Mouse (Mus musculus): ENCODE results near the gene Pklr. TPM values are rescaled to one million over a fixed set of nuclear protein-coding genes. Genes with fewer than 3 reads are reported as not detected.
A peak's percentile ranks its signal among the peaks of the same experiment; 100 is the strongest.

Gene Pklr
- polyA plus RNA-seq, 1 experiment: 0.07 TPM

DNA sequence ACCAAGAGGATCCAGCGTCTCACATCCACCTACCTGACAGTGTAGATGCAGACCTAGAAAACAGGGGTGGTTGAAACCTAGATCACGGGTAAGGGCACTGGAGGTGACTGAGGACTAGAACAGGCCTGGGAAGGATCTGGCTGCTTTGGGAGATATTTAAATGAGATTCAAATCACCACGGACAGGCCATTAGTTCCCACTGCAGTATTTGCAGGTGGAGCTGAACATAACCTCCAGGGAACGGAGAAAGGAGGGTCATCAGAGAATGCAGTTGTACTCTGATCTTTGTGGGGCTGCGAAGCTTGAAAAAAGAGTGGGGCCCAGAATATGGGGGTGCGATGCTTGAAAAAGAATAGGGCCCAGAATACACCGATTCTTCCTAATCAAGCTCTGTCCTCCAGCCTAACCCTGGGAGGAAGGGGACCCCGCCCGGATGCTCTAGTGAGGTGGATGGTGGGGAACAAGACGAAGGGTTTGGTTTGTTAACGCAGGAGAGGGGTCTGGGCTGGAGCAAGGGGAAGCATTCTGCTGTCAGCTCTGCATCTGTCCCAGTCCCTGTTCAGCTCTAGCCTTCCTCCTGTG, 43.3 kb upstream of the Pklr start:
- DNase-seq: no peak
- H3K4me3 ChIP-seq (replicated peaks; ENCODE audit: insufficient read depth, low read depth, low read length): peak overlapping the region; percentile 72
- H3K4me1 ChIP-seq (ENCODE audit: control insufficient read depth, insufficient read depth, low read length): peaks cover 7% of the 10 kb centered on the region; the same call in 1 of the 2 replicates
- TF ChIP-seq POLR2A (IDR thresholded peaks at IDR 0.05; ENCODE audit: borderline replicate concordance, insufficient read depth, low read length) (no peak), CTCF (IDR thresholded peaks at IDR 0.05; ENCODE audit: borderline replicate concordance, insufficient read depth, low read depth, low read length) (no peak)
- peak overlapping the region; percentile 34 for H3K27ac ChIP-seq (ENCODE audit: insufficient read depth, low read length)
- WGBS: 12% methylated on average over 11 of the region's 11 CpGs
- no peaks in the 10 kb centered on the region for H3K27me3 ChIP-seq (ENCODE audit: control insufficient read depth, insufficient read depth, low read length)

DNA sequence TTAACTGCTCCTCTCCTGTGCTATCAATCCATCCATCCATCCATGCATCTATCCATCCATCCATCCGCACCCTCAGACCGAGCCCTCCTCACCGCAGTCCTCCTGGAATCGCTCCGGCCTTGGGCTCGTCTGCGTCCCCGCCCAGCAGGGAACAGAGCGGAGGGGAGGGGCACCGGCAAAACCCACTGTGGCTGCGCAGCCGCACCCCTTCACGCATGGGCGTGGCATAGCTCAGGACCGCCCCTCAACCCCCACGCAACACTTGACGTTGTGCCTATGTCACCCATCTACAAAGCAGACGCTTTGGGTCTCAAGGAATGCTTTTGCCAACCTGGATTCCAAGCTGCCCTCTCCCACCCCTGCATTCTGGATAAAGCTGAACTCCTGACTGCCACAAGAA, 42.8 kb upstream of the Pklr start, which contains the start of gene Rusc1:
Gene Rusc1, minus strand, starts transcription at position 137 of the 400 bp plus-strand sequence.
- 2% methylated on average over 18 of the region's 18 CpGs for WGBS
- no peak for TF ChIP-seq CTCF (IDR thresholded peaks at IDR 0.05; ENCODE audit: borderline replicate concordance, insufficient read depth, low read depth, low read length)
- peak; percentile 83 for TF ChIP-seq POLR2A (IDR thresholded peaks at IDR 0.05; ENCODE audit: borderline replicate concordance, insufficient read depth, low read length)
- peak; percentile 96 to 97 for DNase-seq

DNA sequence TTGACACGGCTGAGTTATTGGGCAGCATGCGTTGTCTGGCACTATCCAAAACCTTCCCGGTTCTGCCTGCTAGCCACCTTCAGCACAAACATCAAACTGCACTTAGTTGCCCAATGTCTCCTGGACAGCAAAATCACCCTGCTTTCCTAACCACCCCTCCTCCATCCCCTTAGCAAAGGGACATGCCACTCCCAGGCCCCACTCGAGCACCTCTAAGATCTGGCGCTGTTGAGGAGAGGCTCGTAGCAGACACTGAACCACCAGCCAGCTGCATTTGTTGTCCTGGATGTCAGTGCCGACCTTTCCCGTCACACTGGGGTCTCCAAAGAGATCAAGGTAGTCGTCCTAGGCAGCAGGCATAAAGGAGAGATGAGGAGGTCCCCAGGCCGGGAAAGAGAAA, 41.9 kb upstream of the Pklr start:
- Histone ChIP-seq H3K27me3 (ENCODE audit: control insufficient read depth, insufficient read depth, low read length) (no peaks in the 10 kb centered on the region), H3K4me3 (replicated peaks; ENCODE audit: insufficient read depth, low read depth, low read length) (no peak overlapping the region), H3K4me1 (ENCODE audit: control insufficient read depth, insufficient read depth, low read length) (peaks cover 4% of the 10 kb centered on the region; the same call in 1 of the 2 replicates), H3K27ac (ENCODE audit: insufficient read depth, low read length) (no peak overlapping the region)
- DNase-seq: no peak
- 79% methylated on average over 10 of the region's 10 CpGs for whole genome bisulfite sequencing
- TF ChIP-seq CTCF (IDR thresholded peaks at IDR 0.05; ENCODE audit: borderline replicate concordance, insufficient read depth, low read depth, low read length): no peak
- TF ChIP-seq POLR2A (IDR thresholded peaks at IDR 0.05; ENCODE audit: borderline replicate concordance, insufficient read depth, low read length): no peak

More for the DNA sequence above, 42.8 kb upstream of the Pklr start, which contains the start of gene Rusc1:
- no peaks in the 10 kb centered on the region for H3K27me3 ChIP-seq (ENCODE audit: control insufficient read depth, insufficient read depth, low read length)
- H3K4me1 ChIP-seq (ENCODE audit: control insufficient read depth, insufficient read depth, low read length): peaks cover 7% of the 10 kb centered on the region; the same call in 1 of the 2 replicates
- H3K4me3 ChIP-seq (replicated peaks; ENCODE audit: insufficient read depth, low read depth, low read length): peak within 1 kb of the TSS; percentile 72
- H3K27ac ChIP-seq (ENCODE audit: insufficient read depth, low read length): peak within 1 kb of the TSS; percentile 34

DNA sequence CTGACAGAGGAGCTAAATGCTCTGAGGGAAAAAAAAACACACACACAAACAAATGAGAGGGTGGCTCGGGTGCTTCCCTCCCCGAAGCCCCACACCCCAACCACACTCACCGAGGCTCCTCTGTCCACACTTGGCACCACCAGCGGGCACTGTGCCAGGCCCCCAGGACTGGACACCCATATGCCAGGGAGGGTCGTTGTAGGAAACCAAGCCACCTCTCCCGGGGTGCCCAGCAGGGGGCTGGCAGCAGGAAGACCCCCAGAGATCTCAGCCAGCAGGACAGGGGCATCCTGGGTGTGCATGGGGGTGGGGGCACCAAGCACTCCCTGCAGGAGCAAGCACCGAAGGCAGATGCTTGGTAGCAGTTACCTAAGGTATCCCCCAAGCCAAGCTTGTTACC, 35.1 kb upstream of the Pklr start, which contains the start of gene Gm43738:
Gene Gm43738, minus strand, starts transcription at position 289 of the 400 bp plus-strand sequence.
- no peaks in the 10 kb centered on the region for H3K4me1 ChIP-seq (ENCODE audit: control insufficient read depth, insufficient read depth, low read length)
- H3K4me3 ChIP-seq (replicated peaks; ENCODE audit: insufficient read depth, low read depth, low read length): peak within 1 kb of the TSS; percentile 98
- WGBS: 14% methylated on average over 7 of the region's 7 CpGs
- no peak within 1 kb of the TSS for H3K27ac ChIP-seq (ENCODE audit: insufficient read depth, low read length)
- no peak for TF ChIP-seq CTCF (IDR thresholded peaks at IDR 0.05; ENCODE audit: borderline replicate concordance, insufficient read depth, low read depth, low read length)
- no peak for TF ChIP-seq POLR2A (IDR thresholded peaks at IDR 0.05; ENCODE audit: borderline replicate concordance, insufficient read depth, low read length)
- no peaks in the 10 kb centered on the region for H3K27me3 ChIP-seq (ENCODE audit: control insufficient read depth, insufficient read depth, low read length)
- peak; percentile 38 to 45 for DNase-seq

DNA sequence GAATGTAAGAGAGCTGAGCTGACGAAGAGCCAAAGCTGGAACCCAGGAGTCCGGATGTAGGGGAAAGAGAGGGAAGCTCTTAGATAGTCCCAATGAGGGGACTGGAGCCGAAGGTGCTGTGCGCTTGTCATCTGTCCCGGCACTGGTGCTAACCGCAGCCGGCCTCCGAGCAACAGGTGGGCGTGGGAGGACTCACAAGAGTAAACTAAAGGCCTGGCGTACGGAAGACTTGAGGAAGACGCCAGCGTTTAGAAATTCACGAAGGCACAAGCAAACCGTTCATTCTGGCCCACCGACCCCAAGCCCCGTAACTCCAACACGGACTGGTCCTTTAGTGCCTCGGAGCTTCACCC, 34.5 kb upstream of the Pklr start:
- no peak for DNase-seq
- WGBS: under 1% methylated on average over 19 of the region's 19 CpGs
- H3K27me3 ChIP-seq (ENCODE audit: control insufficient read depth, insufficient read depth, low read length): no peaks in the 10 kb centered on the region
- H3K4me1 ChIP-seq (ENCODE audit: control insufficient read depth, insufficient read depth, low read length): no peaks in the 10 kb centered on the region
- peak overlapping the region; percentile 98 for H3K4me3 ChIP-seq (replicated peaks; ENCODE audit: insufficient read depth, low read depth, low read length)
- TF ChIP-seq CTCF (IDR thresholded peaks at IDR 0.05; ENCODE audit: borderline replicate concordance, insufficient read depth, low read depth, low read length): no peak
- TF ChIP-seq POLR2A (IDR thresholded peaks at IDR 0.05; ENCODE audit: borderline replicate concordance, insufficient read depth, low read length): no peak
- H3K27ac ChIP-seq (ENCODE audit: insufficient read depth, low read length): no peak overlapping the region

DNA sequence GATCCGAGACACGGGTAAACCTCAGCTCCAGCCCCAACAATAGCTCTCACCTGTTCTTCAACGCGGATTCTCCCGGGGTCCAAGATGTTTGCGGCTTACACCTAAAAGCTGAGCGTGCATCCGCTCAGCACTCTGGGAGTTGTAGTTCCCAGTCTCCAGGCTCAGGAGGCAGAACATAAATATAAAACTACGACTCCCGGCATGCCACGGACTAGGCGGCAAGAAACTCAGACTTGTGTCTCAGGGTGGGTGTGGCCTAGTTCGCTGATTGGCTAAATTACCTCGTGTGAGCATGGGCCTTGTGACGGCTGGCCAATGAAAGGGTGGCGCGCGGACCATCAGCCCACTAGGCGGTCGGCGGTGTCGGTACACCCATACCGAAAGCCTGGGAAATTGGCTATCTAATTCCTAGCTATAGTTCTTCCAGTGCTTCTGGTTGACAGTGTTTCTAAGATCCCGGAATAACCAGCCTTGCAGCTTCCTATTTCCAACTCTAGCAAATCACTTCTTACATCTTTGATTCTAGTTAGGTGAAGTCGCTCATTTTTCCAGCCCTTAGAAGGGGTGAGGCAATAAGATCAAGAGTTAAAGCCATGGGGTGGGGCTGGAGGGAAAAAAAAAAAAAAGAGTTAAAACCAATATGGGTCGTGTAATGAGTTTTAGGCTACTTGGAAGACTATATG, 34.0 kb upstream of the Pklr start, which contains the start of gene Fdps:
Gene Fdps, minus strand, starts transcription at position 148 of the 683 bp plus-strand sequence.
- WGBS: under 1% methylated on average over 26 of the region's 26 CpGs
- TF ChIP-seq CTCF (IDR thresholded peaks at IDR 0.05; ENCODE audit: borderline replicate concordance, insufficient read depth, low read depth, low read length) (no peak), POLR2A (IDR thresholded peaks at IDR 0.05; ENCODE audit: borderline replicate concordance, insufficient read depth, low read length) (peak; percentile 44; the same call in 1 of the 2 replicates)

DNA sequence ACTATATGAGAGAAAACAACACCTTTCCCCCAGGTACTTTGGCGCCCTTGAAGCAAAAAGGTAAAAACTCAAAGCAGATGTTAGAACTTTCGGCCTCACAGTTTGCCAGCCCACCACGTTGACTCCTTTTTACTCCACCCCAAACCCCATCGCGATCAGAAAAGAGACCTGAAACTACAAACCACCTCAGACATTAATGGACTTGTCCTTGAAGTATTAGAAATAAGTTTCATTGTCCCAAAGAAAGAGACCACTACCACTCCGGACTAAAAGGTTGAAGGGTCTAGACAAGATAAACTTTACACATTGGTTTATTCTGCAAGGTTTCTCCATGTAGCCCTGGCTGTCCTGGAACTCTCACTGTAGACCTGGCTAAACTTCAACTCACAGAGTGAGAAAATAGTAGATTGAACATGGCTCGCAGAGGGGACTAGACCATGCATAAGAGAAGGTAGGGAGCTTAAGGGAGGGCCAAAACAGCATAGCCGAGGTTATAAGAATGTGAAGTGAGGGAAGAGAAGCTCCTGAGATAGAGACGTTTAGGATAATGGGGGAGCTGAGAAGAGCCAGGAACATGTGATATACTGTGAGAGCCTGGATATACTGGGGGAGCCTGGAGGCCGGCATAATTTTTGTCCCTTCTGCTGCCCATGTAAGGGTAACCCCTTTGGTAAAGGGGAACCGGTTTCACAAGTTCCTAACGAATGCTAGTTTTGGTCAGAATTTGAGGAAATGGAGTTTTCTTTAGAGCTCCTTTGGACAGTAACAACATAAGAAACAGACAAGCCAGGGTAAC, 33.2 kb upstream of the Pklr start:
- Histone ChIP-seq H3K4me3 (replicated peaks; ENCODE audit: insufficient read depth, low read depth, low read length) (no peak overlapping the region), H3K27me3 (ENCODE audit: control insufficient read depth, insufficient read depth, low read length) (no peaks in the 10 kb centered on the region), H3K4me1 (ENCODE audit: control insufficient read depth, insufficient read depth, low read length) (no peaks in the 10 kb centered on the region), H3K27ac (ENCODE audit: insufficient read depth, low read length) (no peak overlapping the region)
- no peak for DNase-seq
- TF ChIP-seq CTCF (IDR thresholded peaks at IDR 0.05; ENCODE audit: borderline replicate concordance, insufficient read depth, low read depth, low read length) (no peak), POLR2A (IDR thresholded peaks at IDR 0.05; ENCODE audit: borderline replicate concordance, insufficient read depth, low read length) (no peak)
- WGBS: 65% methylated on average over 12 of the region's 12 CpGs

More for the DNA sequence above, 34.0 kb upstream of the Pklr start, which contains the start of gene Fdps:
- Histone ChIP-seq H3K4me1 (ENCODE audit: control insufficient read depth, insufficient read depth, low read length) (no peaks in the 10 kb centered on the region), H3K4me3 (replicated peaks; ENCODE audit: insufficient read depth, low read depth, low read length) (peak within 1 kb of the TSS; percentile 98), H3K27me3 (ENCODE audit: control insufficient read depth, insufficient read depth, low read length) (no peaks in the 10 kb centered on the region), H3K27ac (ENCODE audit: insufficient read depth, low read length) (no peak within 1 kb of the TSS)
- DNase-seq: peak; percentile 94 to 99

All from cerebellum, adult 2 months (tissue).